Mouse (Mus musculus) left cerebral cortex, adult 8-10 months (tissue): ENCODE data around the gene Gria4. TPM values are rescaled to one million over a fixed set of nuclear protein-coding genes. Genes with fewer than 3 reads are reported as not detected.
A peak's percentile ranks its signal among the peaks of the same experiment; 100 is the strongest.
"Not testable (repeated sequence)": the region's sequence is repeated elsewhere in the genome, so short reads cannot be mapped to it uniquely, and the experiment has no call there.

Experiments
- DNase-seq, 2 experiments: peaks; one replicate each; pipeline ENCODE4 v3.0.0; 2022; ENCODE audit warnings: low spot score in 2 of 2
- total RNA-seq, 4 experiments: library from RNA; stranded (reverse); gene quantifications; 2 replicates each; pipeline ENCODE4 v1.2.4; 2022

The Gria4 gene
- total RNA-seq, 4 experiments from 2014 or later: 85.6 to 95.9 (median 91.1) TPM

- DNase-seq: peak in 1 of 2 experiments; percentile 33
Measured at GRCm38 (mm10) chr9:4573596-4573995, 222.4 kb downstream of the Gria4 start.

- no peak for DNase-seq
Measured at GRCm38 (mm10) chr9:4555415-4555959, 240.5 kb downstream of the Gria4 start.

- no peak for DNase-seq
Measured at GRCm38 (mm10) chr9:4539218-4539617, 256.8 kb downstream of the Gria4 start.

GRCm38 (mm10) chr9:4536514-4537150, 259.4 kb downstream of the Gria4 start:
- no peak for DNase-seq

GRCm38 (mm10) chr9:4514563-4514885, 281.5 kb downstream of the Gria4 start:
- DNase-seq: peak in 1 of 2 experiments; percentile 20

- DNase-seq: no peak
Measured at GRCm38 (mm10) chr9:4513796-4514562, 282.1 kb downstream of the Gria4 start.

- no peak for DNase-seq
Measured at GRCm38 (mm10) chr9:4506086-4506485, 289.9 kb downstream of the Gria4 start.

GRCm38 (mm10) chr9:4505087-4505486, 290.9 kb downstream of the Gria4 start:
- DNase-seq: no peak

GRCm38 (mm10) chr9:4486428-4486827, 309.6 kb downstream of the Gria4 start:
- no peak for DNase-seq

- DNase-seq: no peak
Measured at GRCm38 (mm10) chr9:4484502-4484901, 311.5 kb downstream of the Gria4 start.

- DNase-seq: no peak
Measured at GRCm38 (mm10) chr9:4470791-4471190, 325.2 kb downstream of the Gria4 start.

- DNase-seq: no peak
Measured at GRCm38 (mm10) chr9:4459456-4460070, 336.5 kb downstream of the Gria4 start.

- DNase-seq: no peak
Measured at GRCm38 (mm10) chr9:4458193-4458592, 337.8 kb downstream of the Gria4 start.

- DNase-seq: no peak
Measured at GRCm38 (mm10) chr9:4457644-4458043, 338.4 kb downstream of the Gria4 start.

GRCm38 (mm10) chr9:4442908-4443307, 353.1 kb downstream of the Gria4 start:
- DNase-seq: no peak

- not testable (repeated sequence) for DNase-seq
Measured at GRCm38 (mm10) chr9:4400801-4401200, 395.2 kb downstream of the Gria4 start.

GRCm38 (mm10) chr9:4376640-4377120, 419.4 kb downstream of the Gria4 start:
- no peak for DNase-seq

GRCm38 (mm10) chr9:4375828-4376639, 420.0 kb downstream of the Gria4 start, which contains the start of gene Msantd4:
Gene Msantd4, plus strand, starts transcription at chr9:4376562.
- DNase-seq: peak; percentile 94 to 100
